Mouse (Mus musculus) intestine, embryonic 14.5 days (tissue): ENCODE data around the gene Apobec2. TPM values are rescaled to one million over a fixed set of nuclear protein-coding genes. Genes with fewer than 3 reads are reported as not detected.

Source experiments
- ATAC-seq: fragments of 200-750 bp; cut with Nextera tagmentation; replicated peaks from 2 replicates; pipeline ENCODE4 v1.8.0; 2017; ENCODE audit warnings: low read depth, moderate number of reproducible peaks, moderate TSS enrichment, moderate library complexity; ENCODE audit not compliant: low FRiP score, low TSS enrichment
- DNase-seq: peaks from one replicate; pipeline ENCODE4 v3.0.0-alpha.2; 2018; ENCODE audit warnings: low spot score
- H3K27ac ChIP-seq: fragments of 300-500 bp; sonication (generic); 2 replicates; pipeline ENCODE4 v1.5.1; 2014; ENCODE audit warnings: low read depth, mild to moderate bottlenecking, control low read depth
- H3K27me3 ChIP-seq: fragments of 300-500 bp; sonication (generic); replicated peaks from 2 replicates; pipeline ENCODE4 v1.6.1; 2014; ENCODE audit warnings: low read length, control low read depth; ENCODE audit not compliant: control insufficient read depth, insufficient read depth
- H3K36me3 ChIP-seq: fragments of 300-500 bp; sonication (generic); 2 replicates; pipeline ENCODE4 v1.6.1; 2014; ENCODE audit warnings: low read length, control low read depth; ENCODE audit not compliant: control insufficient read depth, insufficient read depth
- H3K4me1 ChIP-seq: fragments of 300-500 bp; sonication (generic); replicated peaks from 2 replicates; pipeline ENCODE4 v1.6.1; 2014; ENCODE audit warnings: low read length, control low read depth, mixed read lengths; ENCODE audit not compliant: control insufficient read depth, insufficient read depth
- H3K4me2 ChIP-seq: fragments of 300-500 bp; sonication (generic); 2 replicates; pipeline ENCODE4 v1.6.1; 2014; ENCODE audit warnings: low read length
- H3K4me3 ChIP-seq: fragments of 300-500 bp; sonication (generic); 2 replicates; pipeline ENCODE4 v1.5.1; 2014; ENCODE audit warnings: low read depth, low read length, control low read depth, mixed read lengths
- H3K9ac ChIP-seq: fragments of 300-500 bp; sonication (generic); 2 replicates; pipeline ENCODE4 v1.6.1; 2014; ENCODE audit warnings: mild to moderate bottlenecking, low read length
- H3K9me3 ChIP-seq: fragments of 300-500 bp; sonication (generic); 2 replicates; pipeline ENCODE4 v1.6.1; 2016; ENCODE audit warnings: low read length, control low read depth; ENCODE audit not compliant: control insufficient read depth
- WGBS: fragments of 180-500 bp; shearing (Covaris S2); extraction: QIAGEN DNeasy Blood & Tissue Kit; methylation state at CpG from one replicate; pipeline ENCODE4 v1.1.7; 2014; 5-methylcytosine and 5-hydroxymethylcytosine counted together
- polyA plus RNA-seq: library from polyadenylated mRNA; unstranded; fragments of >200 nt; fragmentation: Nextera tagmentation; extraction: Ambion mirVana; gene quantifications from 2 replicates; pipeline ENCODE4 v1.2.1, GENCODE M21; 2014

Apobec2 gene
- polyA plus RNA-seq, 1 experiment from 2014 or later, result 2.4 TPM

DNA sequence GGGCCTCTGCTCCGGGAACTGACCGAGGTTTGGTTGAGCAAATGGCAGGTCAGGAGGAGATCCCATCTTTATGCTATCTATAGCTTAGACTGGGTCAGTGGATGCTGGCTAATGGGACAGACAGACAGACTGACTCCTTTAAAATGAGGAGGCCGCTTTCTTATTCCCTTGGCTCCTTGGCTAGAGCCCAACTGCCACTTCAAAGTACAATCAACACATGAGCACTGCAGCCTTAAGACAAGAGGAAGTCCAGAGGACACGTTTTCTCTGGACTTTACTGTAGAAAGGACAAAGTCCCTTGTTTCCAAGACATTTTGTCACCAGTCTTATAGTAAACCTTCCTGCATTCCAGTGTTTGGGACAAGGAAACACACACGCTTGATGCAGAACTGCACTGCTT is 41.3 kb downstream of the Apobec2 start:
- no peak for ATAC-seq
- Histone ChIP-seq H3K36me3 (peaks cover 100% of the 10 kb centered on the region), H3K9ac (no peak overlapping the region), H3K4me1 (no peaks in the 10 kb centered on the region), H3K9me3 (no peaks in the 10 kb centered on the region), H3K4me3 (no peak overlapping the region), H3K27ac (no peak overlapping the region), H3K4me2 (no peak overlapping the region), H3K27me3 (no peaks in the 10 kb centered on the region)
- no peak for DNase-seq
- 91% methylated on average over 5 of the region's 5 CpGs for WGBS

DNA sequence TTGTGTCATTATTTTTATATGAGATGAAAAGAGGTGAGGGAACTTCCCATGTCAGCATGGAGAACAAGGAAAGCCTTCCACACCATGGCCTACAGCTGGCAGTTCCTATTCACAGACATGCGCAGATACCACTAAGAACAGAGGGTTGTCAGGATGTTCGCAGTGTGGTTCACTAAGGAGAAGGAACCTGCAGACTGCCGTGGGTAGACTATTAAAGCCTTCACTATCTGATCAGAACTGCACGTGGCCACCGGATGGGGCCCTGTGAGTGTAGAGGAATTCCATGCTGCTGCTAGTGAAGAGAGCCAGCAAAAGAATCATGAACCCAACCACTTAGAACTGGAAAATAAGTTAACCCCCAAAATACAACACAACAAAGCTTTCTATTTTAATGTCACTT is 43.3 kb downstream of the Apobec2 start:
- no peaks in the 10 kb centered on the region for H3K27me3 ChIP-seq
- H3K27ac ChIP-seq, result no peak overlapping the region
- no peak overlapping the region for H3K9ac ChIP-seq
- no peak for DNase-seq
- H3K36me3 ChIP-seq, result peaks cover 86% of the 10 kb centered on the region
- H3K4me3 ChIP-seq, result no peak overlapping the region
- no peak overlapping the region for H3K4me2 ChIP-seq
- H3K9me3 ChIP-seq, result no peaks in the 10 kb centered on the region
- no peaks in the 10 kb centered on the region for H3K4me1 ChIP-seq
- no peak for ATAC-seq
- 91% methylated on average over 5 of the region's 5 CpGs for WGBS

DNA sequence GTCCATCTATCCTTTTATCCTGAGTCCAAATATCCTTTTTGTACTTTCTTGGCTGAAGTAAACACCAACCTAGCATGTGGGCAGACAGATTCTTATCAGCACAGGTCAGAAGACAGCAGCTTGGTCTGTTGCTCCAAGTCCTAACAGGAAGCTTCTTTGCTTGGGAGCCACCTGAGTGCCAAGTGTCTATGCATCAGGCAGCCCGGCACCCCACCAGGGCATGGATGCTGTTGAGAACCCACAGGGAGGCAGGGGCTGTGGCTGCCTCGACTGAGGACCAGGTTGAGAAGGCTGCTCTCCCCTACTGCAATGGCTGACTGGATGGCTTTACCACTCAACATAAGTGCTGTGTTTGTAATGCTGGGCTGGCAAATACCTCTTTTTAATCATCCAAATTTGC is 44.1 kb downstream of the Apobec2 start:
- Histone ChIP-seq H3K36me3 (peaks cover 78% of the 10 kb centered on the region), H3K4me2 (no peak overlapping the region), H3K27ac (no peak overlapping the region), H3K9me3 (no peaks in the 10 kb centered on the region), H3K4me3 (no peak overlapping the region), H3K27me3 (no peaks in the 10 kb centered on the region), H3K9ac (no peak overlapping the region), H3K4me1 (no peaks in the 10 kb centered on the region)
- 77% methylated on average over 2 of the region's 2 CpGs for WGBS
- no peak for DNase-seq
- ATAC-seq, result no peak

DNA sequence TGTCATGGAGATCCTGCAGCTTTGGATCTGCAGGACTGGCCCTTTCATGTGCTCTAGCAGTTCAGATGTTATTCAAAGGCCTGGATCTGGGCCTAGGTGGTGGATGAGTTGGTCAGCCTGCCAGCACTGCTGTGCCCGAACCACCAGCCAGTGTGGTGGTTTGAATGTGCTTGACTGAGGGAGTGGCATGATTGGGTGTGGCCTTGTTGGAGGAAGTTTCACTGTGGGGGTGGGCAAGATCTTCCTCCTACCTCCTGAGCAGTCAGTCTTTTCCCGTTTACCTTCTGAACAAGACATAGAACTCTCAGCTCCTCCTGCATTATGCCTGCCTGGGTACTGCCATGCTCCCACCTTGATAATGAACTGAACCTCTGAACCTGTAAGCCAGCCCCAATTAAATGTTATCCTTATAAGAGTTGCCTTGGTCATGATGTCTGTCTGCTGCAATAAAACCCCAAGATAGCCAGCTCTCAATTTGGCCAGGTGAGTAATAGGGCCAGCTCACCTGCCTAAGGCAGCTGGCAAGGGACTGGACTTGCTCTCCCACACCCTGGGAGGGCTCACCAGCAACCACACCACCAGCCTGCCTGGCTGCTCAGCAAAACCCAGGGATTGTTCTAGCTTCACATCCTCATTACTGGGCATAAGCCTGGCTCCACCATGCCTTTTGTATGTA is 46.8 kb downstream of the Apobec2 start:
- WGBS, result 80% methylated on average over 2 of the region's 2 CpGs
- H3K4me1 ChIP-seq, result no peaks in the 10 kb centered on the region
- peaks cover 51% of the 10 kb centered on the region for H3K36me3 ChIP-seq
- ATAC-seq (no peak), DNase-seq (no peak)
- no peaks in the 10 kb centered on the region for H3K27me3 ChIP-seq
- no peak overlapping the region for H3K27ac ChIP-seq
- no peak overlapping the region for H3K4me2 ChIP-seq
- H3K9ac ChIP-seq, result no peak overlapping the region
- no peak overlapping the region for H3K4me3 ChIP-seq
- H3K9me3 ChIP-seq, result no peaks in the 10 kb centered on the region

DNA sequence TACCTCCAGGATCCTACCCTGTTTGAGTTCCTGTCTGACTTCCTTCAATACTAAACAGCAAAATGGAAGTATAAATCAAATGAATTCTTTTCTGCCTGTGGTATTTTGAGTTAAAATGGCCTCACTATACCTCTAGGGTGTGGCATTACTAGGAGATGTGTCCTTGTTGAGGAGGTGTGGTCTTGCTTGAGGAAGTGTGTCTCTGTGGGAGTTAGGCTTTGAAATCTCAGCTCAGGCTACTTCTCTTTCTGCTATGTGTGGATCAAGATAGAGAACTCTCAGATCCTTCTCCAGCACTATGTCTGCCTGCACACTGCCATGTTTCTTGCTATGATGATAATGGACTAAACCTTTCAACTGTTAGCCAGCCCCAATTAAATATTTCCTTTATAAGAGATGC is 53.7 kb downstream of the Apobec2 start:
- H3K4me2 ChIP-seq, result no peak overlapping the region
- H3K27me3 ChIP-seq, result no peaks in the 10 kb centered on the region
- ATAC-seq (no peak), DNase-seq (no peak)
- no peaks in the 10 kb centered on the region for H3K36me3 ChIP-seq
- no peaks in the 10 kb centered on the region for H3K9me3 ChIP-seq
- H3K9ac ChIP-seq, result no peak overlapping the region
- H3K4me3 ChIP-seq, result no peak overlapping the region
- H3K27ac ChIP-seq, result no peak overlapping the region
- no peaks in the 10 kb centered on the region for H3K4me1 ChIP-seq

DNA sequence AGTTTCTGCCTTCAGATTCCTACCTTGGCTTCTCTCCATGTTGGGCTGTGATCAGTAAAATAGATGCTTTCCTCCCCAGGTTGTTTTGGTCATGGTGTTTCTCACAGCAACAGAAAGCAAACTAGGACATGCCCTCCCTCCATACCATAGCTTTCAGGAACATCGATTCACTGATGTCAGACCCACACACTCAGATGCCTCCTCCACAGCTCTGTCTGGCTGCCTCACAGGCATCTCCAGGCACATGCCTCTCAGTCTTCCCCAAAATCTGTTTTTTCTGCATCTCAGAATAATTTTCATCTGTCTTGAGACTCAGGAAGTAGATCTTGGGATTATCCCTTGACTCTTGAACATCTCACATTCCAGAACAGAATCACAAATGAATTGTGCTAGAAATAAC is 56.6 kb downstream of the Apobec2 start:
- Histone ChIP-seq H3K4me1 (no peaks in the 10 kb centered on the region), H3K4me2 (no peak overlapping the region), H3K36me3 (no peaks in the 10 kb centered on the region), H3K9me3 (no peaks in the 10 kb centered on the region), H3K27ac (no peak overlapping the region), H3K27me3 (no peaks in the 10 kb centered on the region), H3K4me3 (no peak overlapping the region), H3K9ac (no peak overlapping the region)
- ATAC-seq (no peak), DNase-seq (no peak)
- 94% methylated on average over 1 of the region's 1 CpGs for WGBS

DNA sequence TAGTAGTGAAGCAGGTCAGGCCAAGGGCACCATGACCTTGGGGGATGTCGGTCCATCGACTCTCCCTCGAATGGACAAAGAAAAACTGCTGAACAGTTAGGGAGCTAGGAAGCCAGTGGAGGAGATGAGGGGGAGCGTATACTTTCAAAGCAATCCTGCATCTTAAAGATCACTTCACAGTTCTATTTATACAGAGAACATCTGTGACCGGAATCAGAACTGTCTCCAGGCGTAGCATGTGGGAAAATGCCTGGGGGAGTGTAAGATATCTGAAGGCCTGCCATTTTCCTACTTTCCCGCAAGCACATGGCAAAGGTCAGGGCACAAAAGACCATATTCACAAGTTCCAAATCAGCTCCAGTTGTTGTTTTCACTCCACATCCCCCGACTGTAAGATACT is 59.7 kb downstream of the Apobec2 start:
- Histone ChIP-seq H3K36me3 (no peaks in the 10 kb centered on the region), H3K9ac (no peak overlapping the region), H3K4me2 (no peak overlapping the region), H3K27me3 (no peaks in the 10 kb centered on the region), H3K27ac (no peak overlapping the region), H3K9me3 (no peaks in the 10 kb centered on the region), H3K4me1 (no peaks in the 10 kb centered on the region), H3K4me3 (no peak overlapping the region)
- WGBS, result 75% methylated on average over 8 of the region's 8 CpGs
- DNase-seq (no peak), ATAC-seq (no peak)

DNA sequence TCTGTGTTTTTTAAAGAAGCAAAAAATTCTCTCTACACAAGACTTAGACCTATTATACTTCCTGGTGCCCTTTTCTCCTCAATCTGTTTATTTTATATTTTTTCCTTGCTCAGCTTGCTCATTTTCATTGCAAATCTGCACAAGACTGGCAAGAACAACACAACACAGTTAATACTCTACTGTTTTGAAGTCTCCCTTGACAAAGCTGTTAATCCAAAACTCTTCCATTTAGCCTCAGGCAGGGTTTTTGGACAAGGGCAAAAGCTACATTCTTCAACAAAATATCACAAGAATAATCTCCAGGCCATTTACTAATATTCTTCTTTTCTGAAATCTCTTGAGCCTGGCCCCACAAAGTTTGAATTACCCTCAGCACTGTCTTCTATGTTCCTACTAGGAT is 61.1 kb downstream of the Apobec2 start:
- H3K4me1 ChIP-seq, result no peaks in the 10 kb centered on the region

More for the DNA sequence above, 61.1 kb downstream of the Apobec2 start:
- no peak for DNase-seq
- Histone ChIP-seq H3K27me3 (no peaks in the 10 kb centered on the region), H3K9me3 (no peaks in the 10 kb centered on the region), H3K36me3 (no peaks in the 10 kb centered on the region), H3K27ac (no peak overlapping the region), H3K4me2 (no peak overlapping the region), H3K9ac (no peak overlapping the region), H3K4me3 (no peak overlapping the region)
- ATAC-seq, result no peak
